Mouse (Mus musculus) fibroblast of lung, adult 2 months (primary cell): ENCODE measurements around the gene Lrp5.

ENCODE experiments used
- DNase-seq: peaks from one replicate; pipeline ENCODE4 v3.0.0-alpha.2; 2011; ENCODE audit warnings: low read depth

Lrp5 gene

DNA sequence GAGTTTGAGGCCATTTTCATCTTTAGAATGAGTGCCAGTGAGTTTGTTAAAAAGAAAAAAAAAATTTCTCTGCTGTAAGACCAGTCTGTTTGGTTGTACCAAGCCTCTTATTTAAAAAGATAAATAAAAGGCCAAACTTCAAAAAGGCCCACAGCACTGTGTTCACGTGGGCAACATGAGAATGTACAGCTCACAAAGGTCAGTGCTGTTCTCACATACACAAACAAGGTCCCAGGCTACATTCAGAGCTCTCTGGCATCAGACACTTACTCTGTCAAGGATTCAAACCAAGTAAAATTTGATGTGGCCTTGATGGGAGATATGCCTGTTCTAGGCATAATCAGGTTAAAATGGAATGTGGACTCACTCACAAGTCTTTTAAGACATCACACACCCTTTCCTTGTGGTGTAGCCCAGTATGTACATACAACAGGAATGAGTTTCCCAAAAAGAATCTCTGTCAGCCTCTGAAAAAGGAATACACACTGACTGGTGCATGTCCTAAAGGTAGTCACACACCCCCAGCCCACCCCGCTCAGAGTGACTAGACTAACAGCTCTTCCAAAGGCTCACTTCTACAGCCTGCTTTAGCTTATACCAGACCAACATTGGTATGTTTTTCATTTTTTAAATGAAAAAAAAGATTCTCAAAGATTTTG, 130.1 kb downstream of the Lrp5 start:
- no peak for DNase-seq

DNA sequence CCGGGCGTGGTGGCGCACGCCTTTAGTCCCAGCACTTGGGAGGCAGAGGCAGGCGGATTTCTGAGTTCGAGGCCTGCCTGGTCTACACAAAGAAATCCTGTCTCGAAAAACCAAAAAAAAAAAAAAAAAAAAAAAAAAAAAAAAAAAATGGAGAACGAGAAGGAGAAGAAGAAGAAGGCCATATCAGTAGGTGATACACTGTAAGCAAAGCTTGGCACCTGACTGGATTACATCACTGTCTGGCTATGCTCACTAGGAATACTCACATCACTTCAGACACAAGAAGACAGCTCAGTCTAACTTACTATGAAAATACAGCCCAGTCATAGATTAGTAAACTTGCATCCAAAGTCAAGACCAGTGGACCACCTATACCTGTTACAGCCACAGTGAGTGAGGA, 131.6 kb downstream of the Lrp5 start:
- DNase-seq = no peak

DNA sequence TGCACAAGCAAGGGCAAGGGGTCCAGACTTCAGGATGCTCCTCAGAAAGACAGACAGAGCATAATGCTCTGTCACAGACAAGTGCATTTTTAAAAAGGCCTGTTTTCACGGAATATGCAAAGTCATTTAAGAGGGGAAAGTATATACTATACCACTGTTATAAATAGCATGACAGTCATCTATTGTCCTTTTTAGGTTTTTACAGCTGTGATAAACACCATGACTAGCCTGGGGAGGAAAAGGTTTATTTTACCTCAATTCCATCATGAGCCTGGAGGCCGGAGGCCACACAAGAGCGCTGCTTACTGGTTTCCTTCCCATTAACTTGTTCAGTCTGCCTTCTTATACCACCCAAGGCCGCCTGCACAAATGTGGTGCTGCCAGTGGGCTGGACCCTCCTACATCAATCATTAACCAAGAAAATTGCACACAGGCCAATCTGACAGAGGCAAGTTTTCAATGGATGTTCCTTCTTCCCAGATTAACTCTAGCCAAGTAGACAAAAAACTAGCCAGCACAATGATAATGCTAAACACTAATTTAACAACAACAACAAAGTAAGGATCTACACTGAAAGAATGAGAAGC, 134.7 kb downstream of the Lrp5 start:
- DNase-seq = no peak

DNA sequence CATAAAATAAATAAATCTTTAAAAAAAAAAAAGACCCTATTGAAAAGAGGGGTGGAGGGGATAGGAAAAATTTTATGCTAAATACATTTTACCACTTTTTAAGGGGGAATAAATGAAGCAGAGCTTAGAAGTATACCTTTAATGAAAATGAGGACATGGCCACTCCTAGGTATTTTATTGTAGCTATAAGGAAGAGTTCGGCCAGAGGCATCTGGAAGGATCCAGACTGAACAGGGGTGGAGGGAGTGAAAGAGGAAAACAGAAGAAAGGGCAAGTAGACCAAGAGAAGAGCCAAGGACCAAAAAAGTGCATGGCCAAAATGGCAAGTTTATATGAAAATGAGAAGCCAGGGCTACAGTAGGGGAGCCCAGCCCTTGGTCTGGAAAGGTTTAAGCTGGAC, 136.3 kb downstream of the Lrp5 start:
- DNase-seq = no peak

DNA sequence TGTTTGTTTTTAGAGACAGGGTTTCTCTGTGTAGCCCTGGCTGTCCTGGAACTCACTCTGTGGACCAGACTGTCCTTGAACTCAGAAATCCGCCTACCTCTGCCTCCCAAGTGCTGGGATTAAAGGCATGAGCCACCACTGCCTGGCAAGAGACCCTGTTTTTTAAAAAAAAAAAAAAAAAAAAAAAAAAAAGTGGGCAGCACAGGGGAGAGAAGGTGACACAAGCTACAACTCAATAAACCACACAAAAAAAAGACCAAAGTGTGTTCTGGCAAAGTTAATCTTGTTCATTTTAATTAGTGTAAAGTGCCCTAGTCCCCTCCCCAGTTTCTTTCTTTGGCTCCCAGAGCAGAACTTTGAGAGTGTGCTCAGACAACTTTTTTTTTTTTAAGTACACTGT, 137.1 kb downstream of the Lrp5 start:
- no peak for DNase-seq

DNA sequence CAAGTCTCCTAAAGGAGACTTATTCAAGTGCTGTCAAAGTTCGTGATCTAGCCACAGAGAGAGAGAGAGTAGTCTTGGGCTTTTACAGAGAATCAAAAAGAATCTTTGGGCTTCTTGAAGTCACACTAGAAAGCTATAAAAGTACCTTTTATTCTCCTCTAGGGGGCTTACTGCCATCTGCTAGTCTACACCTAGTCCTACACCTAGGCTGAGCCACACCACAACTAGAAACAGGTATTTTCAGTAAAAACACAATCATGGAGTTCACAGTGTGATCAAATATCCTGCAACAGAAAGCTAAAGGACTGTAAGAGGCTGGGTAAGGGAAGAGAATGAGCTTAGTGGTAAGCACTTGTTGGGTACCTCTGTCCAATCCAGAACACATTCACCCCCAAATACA, 138.1 kb downstream of the Lrp5 start:
- no peak for DNase-seq

DNA sequence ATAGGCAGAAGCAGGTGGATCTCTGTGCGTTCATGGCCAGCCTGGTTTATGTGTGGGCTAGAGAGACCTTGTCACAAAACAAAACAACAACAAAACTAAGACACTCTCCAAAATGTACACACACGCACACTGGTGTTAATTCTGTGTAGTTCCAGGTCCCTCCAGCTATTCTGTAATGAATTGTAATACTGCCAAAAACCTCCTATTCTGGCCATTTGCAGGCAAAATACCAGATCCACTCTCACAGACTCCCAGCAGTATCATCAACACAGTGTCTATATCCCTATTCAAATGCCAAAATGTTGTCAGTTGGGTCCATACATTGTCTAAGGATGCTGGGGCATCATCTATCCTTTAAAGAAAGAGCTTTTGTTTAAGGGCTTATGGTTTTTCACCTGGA, 141.4 kb downstream of the Lrp5 start:
- DNase-seq = no peak

DNA sequence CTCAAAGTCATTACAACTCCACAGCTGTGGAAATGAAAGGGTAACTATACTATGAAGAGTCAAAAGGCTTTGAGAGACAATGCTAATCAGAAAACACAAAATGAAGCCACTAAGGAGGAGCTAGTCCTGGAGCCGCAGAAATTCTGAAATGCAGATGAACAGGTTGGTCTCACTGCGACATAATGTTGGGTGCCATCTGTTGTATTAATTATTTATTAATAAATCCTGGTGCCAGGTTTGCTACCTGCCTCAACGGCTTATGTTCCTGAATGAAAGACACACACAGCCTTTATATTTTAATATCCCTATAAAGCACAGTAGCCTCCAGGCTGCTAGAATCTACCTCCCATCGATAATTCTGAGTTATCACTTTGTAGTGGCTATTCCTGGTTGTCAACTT, 143.8 kb downstream of the Lrp5 start:
- no peak for DNase-seq

DNA sequence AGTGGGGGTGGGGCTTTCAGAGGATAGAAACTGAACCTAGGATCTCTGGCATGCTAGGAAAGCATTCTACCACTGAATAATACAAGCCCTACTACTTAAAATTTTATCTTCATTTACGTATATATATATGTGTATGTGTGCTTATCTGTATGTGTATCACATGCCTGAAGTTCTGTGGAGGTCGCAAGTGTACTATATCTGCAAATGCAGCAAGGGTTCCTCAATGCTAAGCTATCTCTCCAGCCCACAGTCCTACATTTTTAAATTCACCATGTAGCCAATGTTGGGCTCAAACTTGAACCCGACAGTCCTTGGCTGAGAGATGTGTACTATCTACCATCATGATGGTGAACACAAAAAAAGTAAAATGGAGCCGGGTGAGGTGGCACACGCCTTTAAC, 145.4 kb downstream of the Lrp5 start:
- no peak for DNase-seq

DNA sequence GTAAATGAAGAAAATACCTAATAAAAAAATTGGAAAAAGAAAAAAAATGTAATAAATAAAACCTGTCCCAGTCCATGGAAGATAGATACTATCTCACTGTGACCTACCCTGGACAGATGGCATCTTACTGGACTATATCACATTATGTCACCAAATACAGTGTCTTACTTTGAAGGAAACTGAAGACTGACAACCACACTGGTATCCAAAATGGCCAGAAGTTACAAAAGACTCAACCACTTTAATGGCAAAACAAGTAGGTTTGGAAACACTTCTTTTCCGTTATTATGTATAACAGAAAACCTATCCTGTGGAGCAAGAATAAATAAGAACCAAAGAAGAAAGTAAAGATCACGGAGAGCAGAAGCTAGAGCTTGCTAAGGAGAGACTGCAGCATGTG, 146.1 kb downstream of the Lrp5 start:
- no peak for DNase-seq

DNA sequence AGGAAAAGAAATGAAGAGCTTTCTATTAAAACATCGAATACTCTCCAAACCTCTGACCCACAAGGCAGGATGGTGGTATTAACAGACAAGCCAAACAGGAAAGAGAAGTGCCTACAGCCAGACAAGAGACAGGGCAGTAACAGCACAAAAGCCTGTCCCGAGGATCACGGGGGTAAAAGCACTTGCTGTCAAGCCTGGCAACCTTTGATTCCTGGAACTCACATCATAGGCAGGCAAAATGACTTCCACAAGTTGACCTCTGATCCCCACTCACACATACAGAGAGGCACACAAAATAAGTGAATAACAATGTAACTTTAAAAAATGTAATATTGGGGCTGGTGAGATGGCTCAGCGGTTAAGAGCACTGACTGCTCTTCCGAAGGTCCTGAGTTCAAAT, 146.9 kb downstream of the Lrp5 start:
- DNase-seq = no peak

DNA sequence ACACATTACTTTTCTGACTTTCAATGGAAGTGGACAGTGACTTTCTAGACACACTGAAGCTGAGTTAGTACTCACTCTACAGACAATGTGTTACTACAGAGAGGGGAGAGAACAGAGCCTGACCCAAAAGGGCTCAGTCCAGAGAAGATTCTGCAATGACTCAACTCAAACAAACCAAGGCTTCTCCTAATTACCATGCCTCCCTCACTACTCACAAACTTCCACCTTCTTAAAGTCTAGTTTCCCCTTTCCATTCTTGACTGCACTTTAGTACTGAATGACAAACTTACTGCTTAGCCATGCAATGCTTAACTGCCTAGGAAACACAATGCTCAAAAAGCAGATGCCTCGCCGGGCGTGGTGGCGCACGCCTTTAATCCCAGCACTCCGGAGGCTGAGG, 148.7 kb downstream of the Lrp5 start:
- no peak for DNase-seq

DNA sequence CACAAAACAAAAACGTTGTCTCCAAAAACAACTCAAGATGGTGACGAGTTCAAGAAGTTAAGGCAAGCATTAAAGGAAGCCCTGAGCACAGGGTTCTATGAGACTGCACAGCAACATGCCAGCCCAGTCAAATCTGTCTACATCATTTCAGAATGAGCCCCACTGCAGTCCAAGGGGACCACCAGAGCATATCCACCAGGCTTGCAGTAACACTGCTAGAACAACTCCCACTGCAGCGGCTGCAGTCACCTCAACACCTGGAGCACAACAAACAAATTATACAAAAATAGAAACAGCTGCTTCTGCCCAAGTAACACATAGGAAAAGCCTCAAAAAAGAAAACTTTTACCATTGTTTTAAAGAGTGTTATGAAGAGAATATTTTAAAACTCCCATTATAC, 151.4 kb downstream of the Lrp5 start:
- DNase-seq = no peak
